Mouse (Mus musculus) neural tube, embryonic 12.5 days (tissue): ENCODE results near the gene Gm29106. TPM values are rescaled to one million over a fixed set of nuclear protein-coding genes. Genes with fewer than 3 reads are reported as not detected.
"Not testable (repeated sequence)": the region's sequence is repeated elsewhere in the genome, so short reads cannot be mapped to it uniquely, and the experiment has no call there.

Experiments used
- ATAC-seq: fragments of 200-750 bp; cut with Nextera tagmentation; 2 replicates; pipeline ENCODE4 v1.8.0; 2017; ENCODE audit warnings: low read depth, mild to moderate bottlenecking, moderate TSS enrichment, moderate library complexity; ENCODE audit not compliant: low FRiP score
- H3K27ac ChIP-seq: fragments of 300-500 bp; sonication (generic); 2 replicates; pipeline ENCODE4 v1.5.1; 2016
- H3K27me3 ChIP-seq: fragments of 300-500 bp; sonication (generic); replicated peaks from 2 replicates; pipeline ENCODE4 v1.6.1; 2016; ENCODE audit warnings: mild to moderate bottlenecking
- H3K36me3 ChIP-seq: fragments of 300-500 bp; sonication (generic); 2 replicates; pipeline ENCODE4 v1.6.1; 2016; ENCODE audit warnings: mild to moderate bottlenecking
- H3K4me1 ChIP-seq: fragments of 300-500 bp; sonication (generic); 2 replicates; pipeline ENCODE4 v1.6.1; 2016
- H3K4me2 ChIP-seq: fragments of 300-500 bp; sonication (generic); replicated peaks from 2 replicates; pipeline ENCODE4 v1.6.1; 2016; ENCODE audit warnings: mild to moderate bottlenecking
- H3K4me3 ChIP-seq: fragments of 300-500 bp; sonication (generic); 2 replicates; pipeline ENCODE4 v1.5.1; 2016
- H3K9ac ChIP-seq: fragments of 300-500 bp; sonication (generic); 2 replicates; pipeline ENCODE4 v1.6.1; 2016; ENCODE audit warnings: mild to moderate bottlenecking
- H3K9me3 ChIP-seq: fragments of 300-500 bp; sonication (generic); 2 replicates; pipeline ENCODE4 v1.6.1; 2016; ENCODE audit warnings: mild to moderate bottlenecking
- WGBS: fragments of 180-500 bp; shearing (Covaris S2); methylation state at CpG from one replicate; pipeline ENCODE4 v1.1.7; 2016; 5-methylcytosine and 5-hydroxymethylcytosine counted together
- polyA plus RNA-seq: library from polyadenylated mRNA; unstranded; fragments of >200 nt; fragmentation: Nextera tagmentation; extraction: Ambion mirVana; gene quantifications from 2 replicates; pipeline ENCODE4 v1.2.1, GENCODE M21; 2016

Gene Gm29106
- 0.52 and 0.58 TPM in 2 replicates for polyA plus RNA-seq

DNA sequence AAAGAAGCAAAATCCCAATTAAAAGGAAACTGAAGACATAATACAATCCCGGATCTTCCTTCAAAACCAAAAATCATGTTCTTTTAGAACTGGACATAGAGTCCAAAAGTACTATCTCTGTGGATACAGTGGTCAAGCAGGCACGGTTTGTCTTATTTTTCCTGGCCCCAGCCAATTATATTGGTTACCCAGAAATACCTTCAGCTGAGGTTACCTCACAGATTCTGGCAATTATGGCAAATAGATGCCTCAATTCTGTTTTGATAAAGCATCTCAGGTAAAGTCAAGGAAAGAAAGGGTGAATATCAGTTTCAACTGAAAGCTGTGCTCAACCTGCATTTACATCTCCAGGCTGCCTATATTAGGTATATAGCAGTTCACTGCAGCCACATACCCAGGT lies at the start of gene Gm29106:
Gene Gm29106, plus strand, starts transcription at position 301 of the 400 bp plus-strand sequence.
- not testable (repeated sequence) for ATAC-seq, H3K4me2 ChIP-seq, H3K9me3 ChIP-seq, H3K27me3 ChIP-seq, H3K27ac ChIP-seq, H3K4me1 ChIP-seq, H3K36me3 ChIP-seq, H3K4me3 ChIP-seq, H3K9ac ChIP-seq
- 70% methylated on average over 2 of the region's 2 CpGs for WGBS

DNA sequence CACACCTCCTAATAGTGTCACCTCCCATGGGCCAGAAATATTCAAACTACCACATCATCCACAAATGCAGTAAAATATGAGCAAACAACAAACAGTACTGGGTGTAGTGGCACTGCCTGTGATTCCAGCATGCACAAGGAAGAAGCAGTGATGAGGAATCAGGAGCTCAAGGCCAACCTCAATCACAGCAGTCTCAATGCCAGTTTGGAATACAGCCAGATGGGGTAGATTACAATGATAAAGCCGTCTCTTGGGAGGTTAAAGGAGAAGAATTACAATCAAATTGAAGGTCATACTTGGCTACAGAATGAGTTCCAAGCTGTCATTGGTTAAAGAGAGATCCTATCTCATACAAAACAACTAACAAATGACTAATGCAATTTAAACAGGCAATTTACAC lies 52.2 kb downstream of the Gm29106 start:
- Histone ChIP-seq H3K27me3 (no peaks in the 10 kb centered on the region), H3K4me2 (no peak overlapping the region), H3K4me3 (no peak overlapping the region), H3K4me1 (no peaks in the 10 kb centered on the region), H3K27ac (no peak overlapping the region), H3K36me3 (no peaks in the 10 kb centered on the region), H3K9me3 (0 out of 2 replicates have a peak, but pooled peaks cover 3% of the 10 kb centered on the region), H3K9ac (no peak overlapping the region)
- WGBS = 80% methylated on average over 1 of the region's 1 CpGs
- no peak for ATAC-seq

DNA sequence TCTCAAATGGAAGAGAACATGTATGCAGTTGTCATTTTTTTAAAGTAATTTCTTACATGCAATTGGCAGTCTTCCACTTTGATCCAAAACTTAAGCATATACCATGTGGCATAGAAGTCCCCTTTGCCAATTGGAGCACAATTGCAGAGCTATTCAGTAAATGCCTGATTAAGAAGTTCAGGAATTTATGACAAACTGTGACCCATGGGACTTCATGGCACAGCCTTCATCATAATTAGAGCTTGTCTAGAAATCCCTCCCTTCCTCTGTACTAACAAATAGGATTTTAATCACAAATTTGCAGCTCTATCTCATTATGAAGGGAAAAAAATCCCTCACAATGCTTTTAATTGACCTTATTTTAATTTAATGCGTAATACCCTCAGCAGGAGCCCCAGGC lies 59.7 kb downstream of the Gm29106 start:
- Histone ChIP-seq H3K4me3 (no peak overlapping the region), H3K9me3 (no peaks in the 10 kb centered on the region), H3K27me3 (no peaks in the 10 kb centered on the region), H3K4me1 (no peaks in the 10 kb centered on the region), H3K36me3 (no peaks in the 10 kb centered on the region), H3K27ac (no peak overlapping the region), H3K9ac (no peak overlapping the region), H3K4me2 (no peak overlapping the region)
- no peak for ATAC-seq
- WGBS = 71% methylated on average over 1 of the region's 1 CpGs

Other genes with a start within 250 kb of the Gm29106 start
- gene Gm28168, start 248.5 kb upstream of the Gm29106 start, polyA plus RNA-seq = not detected in 2 replicates
- not detected in 2 replicates for gene Gm7145, start 210.6 kb upstream of the Gm29106 start, polyA plus RNA-seq
- gene Tsn, start 135.2 kb downstream of the Gm29106 start, polyA plus RNA-seq = 386 and 410 TPM in 2 replicates
- 75.1 and 79.2 TPM in 2 replicates for gene Nifk, start 145.3 kb downstream of the Gm29106 start, polyA plus RNA-seq
- 128 and 132 TPM in 2 replicates for gene Clasp1, start 212.5 kb downstream of the Gm29106 start, polyA plus RNA-seq